Mouse (Mus musculus): Measurements from ENCODE around the gene Sorbs1. TPM values are rescaled to one million over a fixed set of nuclear protein-coding genes. Genes with fewer than 3 reads are reported as not detected.

Gene Sorbs1
- polyA plus RNA-seq, 1 experiment: 2.2 TPM

DNA sequence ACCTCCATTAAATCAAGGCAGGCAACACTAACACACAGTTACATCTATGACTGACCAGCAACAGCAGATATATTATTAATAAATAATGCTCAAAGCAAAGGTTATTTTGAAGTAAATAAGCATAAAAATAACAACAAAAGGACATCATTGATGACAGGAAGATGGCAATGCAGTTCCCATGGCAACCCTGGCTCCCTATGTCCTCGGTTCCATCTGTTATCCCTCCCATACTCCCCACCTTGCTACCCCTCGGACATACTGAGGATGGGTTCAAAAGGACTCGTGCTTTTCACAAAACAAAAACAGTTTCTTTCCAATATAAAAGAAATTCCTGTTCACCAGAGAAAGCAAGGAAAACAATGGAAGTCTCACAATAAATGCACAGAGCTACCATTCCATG is 48.2 kb downstream of the Sorbs1 start:
- TF ChIP-seq CTCF (IDR thresholded peaks at IDR 0.05; ENCODE audit: low read depth, low read length): no peak
- TF ChIP-seq POLR2A (IDR thresholded peaks at IDR 0.05; ENCODE audit: borderline replicate concordance, low read depth, low read length): no peak
- Histone ChIP-seq H3K27ac (ENCODE audit: insufficient read depth, low read depth, low read length) (no peak overlapping the region), H3K4me3 (ENCODE audit: insufficient read depth, low read length) (no peak overlapping the region), H3K4me1 (ENCODE audit: control insufficient read depth, insufficient read depth, low read length) (no peaks in the 10 kb centered on the region)

DNA sequence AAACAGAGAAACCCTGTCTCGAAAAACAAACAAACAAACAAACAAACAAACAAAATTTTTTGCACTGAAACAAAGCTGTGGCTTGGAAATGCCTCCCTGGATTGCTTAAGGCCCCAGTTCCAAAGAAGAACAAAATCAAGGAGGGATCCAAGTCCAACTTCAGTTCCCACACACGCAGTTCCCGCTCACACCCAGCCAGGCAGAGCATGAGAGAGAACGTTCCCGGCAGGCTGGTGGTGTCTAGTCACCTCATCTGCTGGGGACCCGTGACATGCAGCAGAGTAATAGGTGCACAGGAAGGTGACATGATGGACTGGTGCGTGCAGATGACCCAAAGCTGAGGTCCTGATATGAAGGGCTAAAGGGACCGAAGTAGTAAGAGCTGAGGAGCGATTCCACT is 49.2 kb downstream of the Sorbs1 start:
- Histone ChIP-seq H3K27ac (ENCODE audit: insufficient read depth, low read depth, low read length) (no peak overlapping the region), H3K4me3 (ENCODE audit: insufficient read depth, low read length) (no peak overlapping the region), H3K4me1 (ENCODE audit: control insufficient read depth, insufficient read depth, low read length) (no peaks in the 10 kb centered on the region)
- no peak for TF ChIP-seq CTCF (IDR thresholded peaks at IDR 0.05; ENCODE audit: low read depth, low read length)
- no peak for TF ChIP-seq POLR2A (IDR thresholded peaks at IDR 0.05; ENCODE audit: borderline replicate concordance, low read depth, low read length)

DNA sequence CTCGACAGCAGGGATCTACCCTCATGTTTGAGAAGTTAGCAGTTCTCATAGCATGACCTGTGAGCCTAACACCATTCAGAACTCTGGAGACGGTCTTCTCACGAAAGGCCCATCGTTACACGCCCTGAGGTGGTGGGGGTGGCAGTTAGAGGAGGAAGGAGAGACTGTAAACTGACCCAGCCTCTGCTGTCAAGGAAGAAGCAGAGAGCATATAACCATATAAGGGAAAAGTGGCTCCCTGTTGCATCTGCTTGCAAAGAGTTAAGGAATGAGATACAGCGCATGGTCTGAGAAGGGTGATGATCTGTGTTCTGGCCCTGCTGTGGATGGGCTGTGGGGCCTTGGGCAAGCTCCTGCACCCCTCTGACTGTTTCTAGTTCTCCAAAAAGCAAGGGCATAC is 50.7 kb downstream of the Sorbs1 start:
- TF ChIP-seq CTCF (IDR thresholded peaks at IDR 0.05; ENCODE audit: low read depth, low read length): no peak
- TF ChIP-seq POLR2A (IDR thresholded peaks at IDR 0.05; ENCODE audit: borderline replicate concordance, low read depth, low read length): no peak
- no peak overlapping the region for H3K4me3 ChIP-seq (ENCODE audit: insufficient read depth, low read length)
- no peaks in the 10 kb centered on the region for H3K4me1 ChIP-seq (ENCODE audit: control insufficient read depth, insufficient read depth, low read length)
- no peak overlapping the region for H3K27ac ChIP-seq (ENCODE audit: insufficient read depth, low read depth, low read length)

DNA sequence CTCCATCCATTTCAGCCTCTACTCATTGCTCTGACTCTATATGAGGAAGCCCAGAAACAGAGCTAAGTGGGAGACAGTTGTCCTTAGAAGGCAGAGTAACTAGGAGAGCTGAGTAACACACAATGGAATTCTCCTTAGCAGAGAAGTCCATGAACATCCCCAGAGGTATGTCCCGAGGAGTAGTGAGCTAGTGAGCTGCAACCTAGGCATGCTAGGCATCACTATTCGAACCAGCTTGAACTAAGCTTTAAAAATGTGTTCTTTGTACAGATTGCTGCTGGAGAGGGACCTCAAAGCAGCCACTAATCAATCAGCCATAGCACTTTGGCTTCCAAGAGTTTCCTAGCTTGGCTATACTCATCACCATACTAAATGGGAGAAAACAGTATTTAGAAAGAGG is 51.1 kb downstream of the Sorbs1 start:
- no peak overlapping the region for H3K27ac ChIP-seq (ENCODE audit: insufficient read depth, low read depth, low read length)
- TF ChIP-seq POLR2A (IDR thresholded peaks at IDR 0.05; ENCODE audit: borderline replicate concordance, low read depth, low read length) (no peak), CTCF (IDR thresholded peaks at IDR 0.05; ENCODE audit: low read depth, low read length) (no peak)
- H3K4me1 ChIP-seq (ENCODE audit: control insufficient read depth, insufficient read depth, low read length): no peaks in the 10 kb centered on the region
- no peak overlapping the region for H3K4me3 ChIP-seq (ENCODE audit: insufficient read depth, low read length)

DNA sequence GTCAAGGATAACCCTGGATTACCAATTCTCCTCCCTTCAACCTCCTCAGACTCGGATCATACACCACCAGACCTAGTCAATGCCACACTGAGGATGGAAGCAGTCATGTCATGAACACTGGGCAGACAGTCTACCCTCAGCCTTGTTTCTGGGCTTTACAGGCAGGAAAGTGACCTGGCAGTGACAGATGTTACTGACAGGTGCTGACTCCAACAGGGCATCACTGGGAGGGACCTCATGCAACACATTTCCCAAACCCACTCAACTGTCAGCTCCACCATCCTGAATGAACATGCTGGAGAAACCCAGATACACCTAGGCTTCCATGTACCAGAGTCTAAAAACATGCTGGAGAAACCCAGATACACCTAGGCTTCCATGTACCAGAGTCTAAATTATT is 51.9 kb downstream of the Sorbs1 start:
- Histone ChIP-seq H3K4me3 (ENCODE audit: insufficient read depth, low read length) (no peak overlapping the region), H3K27ac (ENCODE audit: insufficient read depth, low read depth, low read length) (no peak overlapping the region), H3K4me1 (ENCODE audit: control insufficient read depth, insufficient read depth, low read length) (no peaks in the 10 kb centered on the region)
- TF ChIP-seq CTCF (IDR thresholded peaks at IDR 0.05; ENCODE audit: low read depth, low read length) (no peak), POLR2A (IDR thresholded peaks at IDR 0.05; ENCODE audit: borderline replicate concordance, low read depth, low read length) (no peak)

DNA sequence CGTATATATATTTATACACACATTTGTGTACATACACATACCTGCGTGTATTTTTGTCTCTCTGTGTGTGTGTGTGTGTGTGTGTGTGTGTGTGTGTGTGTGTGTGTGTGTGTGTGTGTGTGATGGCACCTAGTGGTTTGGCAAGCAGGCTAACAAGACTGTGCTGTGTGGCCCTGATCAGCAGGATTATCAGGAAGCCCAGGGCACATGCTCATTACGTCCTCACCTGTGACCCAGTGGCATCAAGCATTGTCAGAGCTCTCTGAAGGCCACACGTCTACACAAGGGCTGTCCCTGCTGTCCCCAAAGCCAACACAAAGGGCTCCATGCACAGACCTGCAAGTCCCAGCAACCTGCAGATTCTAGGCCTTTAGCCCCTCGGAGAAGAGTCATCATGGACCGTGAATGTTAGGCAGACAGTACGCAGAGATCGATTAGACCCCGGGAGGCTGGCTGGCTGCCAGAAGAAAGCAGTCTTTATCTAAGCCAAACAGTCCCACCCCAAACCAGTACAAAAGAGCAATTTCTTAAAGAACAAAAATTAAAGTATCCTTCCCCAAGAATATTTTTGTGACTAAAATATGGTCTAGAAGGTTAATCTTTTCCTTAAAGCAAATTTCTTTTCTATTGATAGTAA is 52.6 kb downstream of the Sorbs1 start:
- H3K27ac ChIP-seq (ENCODE audit: insufficient read depth, low read depth, low read length): no peak overlapping the region
- H3K4me3 ChIP-seq (ENCODE audit: insufficient read depth, low read length): no peak overlapping the region
- no peaks in the 10 kb centered on the region for H3K4me1 ChIP-seq (ENCODE audit: control insufficient read depth, insufficient read depth, low read length)
- no peak for TF ChIP-seq CTCF (IDR thresholded peaks at IDR 0.05; ENCODE audit: low read depth, low read length)
- no peak for TF ChIP-seq POLR2A (IDR thresholded peaks at IDR 0.05; ENCODE audit: borderline replicate concordance, low read depth, low read length)

DNA sequence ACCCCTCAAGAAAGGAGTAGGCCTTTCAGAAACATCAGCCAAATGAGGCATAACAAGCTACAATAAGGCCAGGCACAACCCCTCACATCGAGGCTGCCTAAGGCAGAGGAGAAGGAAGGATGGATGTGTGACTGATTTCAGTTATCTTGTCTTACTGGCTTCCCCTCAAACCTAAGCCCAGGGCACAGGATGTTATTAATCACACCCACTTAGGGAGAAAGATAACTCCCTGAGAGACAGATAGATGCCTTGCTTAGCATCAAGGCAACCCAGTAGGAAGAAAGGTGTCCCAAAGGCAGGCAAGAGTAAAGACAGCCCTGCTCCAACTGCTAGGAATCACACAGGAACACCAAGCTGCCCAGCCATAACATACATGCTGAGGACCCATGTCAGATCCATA is 54.2 kb downstream of the Sorbs1 start:
- no peak for TF ChIP-seq POLR2A (IDR thresholded peaks at IDR 0.05; ENCODE audit: borderline replicate concordance, low read depth, low read length)
- TF ChIP-seq CTCF (IDR thresholded peaks at IDR 0.05; ENCODE audit: low read depth, low read length): no peak
- H3K4me3 ChIP-seq (ENCODE audit: insufficient read depth, low read length): no peak overlapping the region
- H3K4me1 ChIP-seq (ENCODE audit: control insufficient read depth, insufficient read depth, low read length): no peaks in the 10 kb centered on the region
- no peak overlapping the region for H3K27ac ChIP-seq (ENCODE audit: insufficient read depth, low read depth, low read length)

DNA sequence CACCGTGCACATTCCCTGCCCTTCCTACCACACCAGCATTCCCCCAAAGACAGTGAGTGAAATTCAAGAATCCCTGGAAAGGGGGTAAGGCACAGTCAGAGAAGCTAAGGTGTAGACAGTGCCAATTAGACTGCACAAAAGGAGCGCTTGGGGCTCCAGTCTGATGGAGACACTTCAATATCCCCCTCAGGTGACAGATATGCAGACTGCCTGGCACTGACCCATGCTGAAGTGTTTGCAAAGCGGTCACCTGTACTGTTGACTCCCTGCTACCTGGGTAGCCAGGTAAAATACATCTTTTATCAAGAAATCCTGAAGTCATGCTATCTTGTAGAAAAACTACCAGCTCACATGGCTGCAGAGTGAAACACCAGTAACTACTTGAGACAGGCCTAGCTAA is 54.8 kb downstream of the Sorbs1 start:
- Histone ChIP-seq H3K4me3 (ENCODE audit: insufficient read depth, low read length) (no peak overlapping the region), H3K27ac (ENCODE audit: insufficient read depth, low read depth, low read length) (no peak overlapping the region), H3K4me1 (ENCODE audit: control insufficient read depth, insufficient read depth, low read length) (no peaks in the 10 kb centered on the region)
- TF ChIP-seq CTCF (IDR thresholded peaks at IDR 0.05; ENCODE audit: low read depth, low read length): no peak
- no peak for TF ChIP-seq POLR2A (IDR thresholded peaks at IDR 0.05; ENCODE audit: borderline replicate concordance, low read depth, low read length)

DNA sequence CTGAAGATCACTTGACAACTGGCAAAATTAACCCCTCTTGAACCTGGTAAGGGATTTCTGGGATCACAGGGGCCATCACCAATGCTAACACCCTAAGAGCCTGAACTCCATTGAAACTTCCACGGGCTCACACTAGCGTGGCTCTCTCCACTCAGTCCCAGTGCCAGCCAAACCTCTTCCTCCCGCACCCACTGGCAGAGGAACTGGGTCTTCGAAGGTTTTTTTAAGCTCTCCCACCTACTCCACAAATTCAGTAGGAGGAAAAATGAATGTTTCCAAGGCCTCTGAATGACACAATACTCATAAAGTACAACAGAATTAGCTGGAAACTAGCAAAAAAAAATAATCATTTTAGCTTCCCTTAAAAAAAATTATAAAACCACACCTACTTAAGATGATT is 58.3 kb downstream of the Sorbs1 start:
- H3K4me1 ChIP-seq (ENCODE audit: control insufficient read depth, insufficient read depth, low read length): no peaks in the 10 kb centered on the region
- TF ChIP-seq POLR2A (IDR thresholded peaks at IDR 0.05; ENCODE audit: borderline replicate concordance, low read depth, low read length): no peak
- TF ChIP-seq CTCF (IDR thresholded peaks at IDR 0.05; ENCODE audit: low read depth, low read length): no peak
- H3K27ac ChIP-seq (ENCODE audit: insufficient read depth, low read depth, low read length): no peak overlapping the region

DNA sequence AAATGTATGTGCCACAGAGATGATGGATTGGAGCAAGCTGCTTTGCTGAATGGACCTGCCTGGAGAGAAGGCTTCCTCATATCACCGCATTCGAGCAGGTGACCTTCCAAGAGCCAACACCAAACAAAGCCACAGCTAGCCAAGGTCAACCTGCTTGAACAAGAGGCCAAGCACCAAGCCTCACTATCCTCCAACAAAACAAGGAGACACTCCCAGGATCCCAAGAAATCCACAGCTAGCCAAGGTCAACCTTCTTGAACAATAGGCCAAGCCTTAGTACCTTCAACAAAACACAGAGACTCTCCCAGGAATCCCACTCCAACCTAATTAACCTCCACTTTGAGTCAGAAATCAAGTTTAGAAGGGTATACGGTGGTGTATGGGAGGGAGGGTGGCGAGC is 59.5 kb downstream of the Sorbs1 start:
- Histone ChIP-seq H3K4me1 (ENCODE audit: control insufficient read depth, insufficient read depth, low read length) (no peaks in the 10 kb centered on the region), H3K4me3 (ENCODE audit: insufficient read depth, low read length) (no peak overlapping the region), H3K27ac (ENCODE audit: insufficient read depth, low read depth, low read length) (no peak overlapping the region)
- no peak for TF ChIP-seq POLR2A (IDR thresholded peaks at IDR 0.05; ENCODE audit: borderline replicate concordance, low read depth, low read length)
- TF ChIP-seq CTCF (IDR thresholded peaks at IDR 0.05; ENCODE audit: low read depth, low read length): no peak

More for the DNA sequence above, 58.3 kb downstream of the Sorbs1 start:
- no peak overlapping the region for H3K4me3 ChIP-seq (ENCODE audit: insufficient read depth, low read length)

DNA sequence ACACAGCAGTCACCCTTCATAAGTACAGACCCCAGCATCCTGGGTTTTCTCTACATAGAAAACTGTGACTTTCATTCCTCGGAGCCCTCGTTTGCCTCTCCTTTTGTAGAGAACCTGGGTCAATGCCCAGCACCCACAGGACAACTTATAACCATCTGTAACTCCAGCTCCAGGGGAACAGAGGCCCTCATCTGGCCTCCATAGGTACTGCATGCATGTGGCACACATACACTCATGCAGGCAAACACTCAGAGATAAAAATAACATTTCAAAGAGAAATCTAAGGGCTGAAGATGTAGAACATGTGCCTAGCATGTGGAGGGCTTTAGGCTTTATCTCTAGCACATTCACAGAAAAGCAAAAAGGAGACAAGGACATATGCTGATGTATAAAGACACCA is 61.4 kb downstream of the Sorbs1 start:
- Histone ChIP-seq H3K4me1 (ENCODE audit: control insufficient read depth, insufficient read depth, low read length) (no peaks in the 10 kb centered on the region), H3K4me3 (ENCODE audit: insufficient read depth, low read length) (no peak overlapping the region), H3K27ac (ENCODE audit: insufficient read depth, low read depth, low read length) (no peak overlapping the region)
- TF ChIP-seq CTCF (IDR thresholded peaks at IDR 0.05; ENCODE audit: low read depth, low read length) (no peak), POLR2A (IDR thresholded peaks at IDR 0.05; ENCODE audit: borderline replicate concordance, low read depth, low read length) (no peak)

Measured in bone marrow macrophage, adult 2 months (primary cell).